Mouse (Mus musculus): ENCODE measurements around the gene Hist1h3g. TPM values are rescaled to one million over a fixed set of nuclear protein-coding genes. Genes with fewer than 3 reads are reported as not detected.
A peak's percentile ranks its signal among the peaks of the same experiment; 100 is the strongest.
"Not testable (repeated sequence)": the region's sequence is repeated elsewhere in the genome, so short reads cannot be mapped to it uniquely, and the experiment has no call there.

Gene Hist1h3g
- 3.7 and 4.8 TPM in 2 replicates for polyA plus RNA-seq (2014; fragmentation: Nextera tagmentation; extraction: Ambion mirVana)

DNA sequence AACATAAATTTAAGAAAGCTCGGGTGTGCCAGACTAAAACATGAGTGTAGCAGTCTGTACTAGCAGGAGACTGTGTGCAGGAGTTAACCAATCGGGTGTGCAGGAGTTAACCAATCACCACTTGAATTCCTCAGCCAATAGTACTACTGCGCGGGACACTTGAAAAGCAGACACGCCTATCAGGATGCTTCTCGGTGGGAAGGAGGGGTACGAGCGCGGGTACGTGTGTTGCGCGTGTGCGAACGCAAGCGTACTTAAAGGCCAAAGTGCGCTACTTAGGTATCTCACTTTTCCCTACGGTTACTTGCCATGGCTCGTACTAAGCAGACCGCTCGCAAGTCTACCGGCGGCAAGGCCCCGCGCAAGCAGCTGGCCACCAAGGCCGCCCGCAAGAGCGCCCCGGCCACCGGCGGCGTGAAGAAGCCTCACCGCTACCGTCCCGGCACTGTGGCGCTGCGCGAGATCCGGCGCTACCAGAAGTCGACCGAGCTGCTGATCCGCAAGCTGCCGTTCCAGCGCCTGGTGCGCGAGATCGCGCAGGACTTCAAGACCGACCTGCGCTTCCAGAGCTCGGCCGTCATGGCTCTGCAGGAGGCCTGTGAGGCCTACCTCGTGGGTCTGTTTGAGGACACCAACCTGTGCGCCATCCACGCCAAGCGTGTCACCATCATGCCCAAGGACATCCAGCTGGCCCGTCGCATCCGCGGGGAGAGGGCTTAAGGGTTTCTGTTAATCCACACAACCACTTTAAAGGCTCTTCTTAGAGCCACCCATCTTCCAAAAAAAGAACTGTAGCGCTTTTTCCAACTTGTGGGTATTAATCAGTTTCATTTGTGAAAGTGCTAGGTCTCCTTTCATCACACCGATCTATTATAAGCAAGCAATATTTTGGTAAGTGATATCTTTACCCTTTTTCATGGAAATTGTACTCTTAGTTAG lies at the start of gene Hist1h3g:
TSS of gene Hist1h3g (plus strand) at position 286 of the 939 bp plus-strand sequence.
- DNase-seq (ENCODE audit: low spot score) (peak; percentile 91), ATAC-seq (ENCODE audit: low FRiP score) (peak; percentile 92)
- Histone ChIP-seq H3K4me3 (ENCODE audit: low read depth, low read length) (peak within 1 kb of the TSS; percentile 43), H3K4me2 (replicated peaks; ENCODE audit: low read depth, low read length) (peak within 1 kb of the TSS; percentile 67), H3K27ac (ENCODE audit: low read depth, low read length) (peak within 1 kb of the TSS; percentile 82), H3K9ac (ENCODE audit: low read depth, low read length) (peak within 1 kb of the TSS; percentile 77)
- H3K27me3 ChIP-seq (ENCODE audit: control insufficient read depth, insufficient read depth, low read length); H3K4me1 ChIP-seq (replicated peaks; ENCODE audit: control insufficient read depth, insufficient read depth, low read length); H3K36me3 ChIP-seq (ENCODE audit: control insufficient read depth, insufficient read depth, low read length); H3K9me3 ChIP-seq (ENCODE audit: control insufficient read depth, low read length): not testable (repeated sequence)
- under 1% methylated on average over 51 of the region's 62 CpGs for WGBS

DNA sequence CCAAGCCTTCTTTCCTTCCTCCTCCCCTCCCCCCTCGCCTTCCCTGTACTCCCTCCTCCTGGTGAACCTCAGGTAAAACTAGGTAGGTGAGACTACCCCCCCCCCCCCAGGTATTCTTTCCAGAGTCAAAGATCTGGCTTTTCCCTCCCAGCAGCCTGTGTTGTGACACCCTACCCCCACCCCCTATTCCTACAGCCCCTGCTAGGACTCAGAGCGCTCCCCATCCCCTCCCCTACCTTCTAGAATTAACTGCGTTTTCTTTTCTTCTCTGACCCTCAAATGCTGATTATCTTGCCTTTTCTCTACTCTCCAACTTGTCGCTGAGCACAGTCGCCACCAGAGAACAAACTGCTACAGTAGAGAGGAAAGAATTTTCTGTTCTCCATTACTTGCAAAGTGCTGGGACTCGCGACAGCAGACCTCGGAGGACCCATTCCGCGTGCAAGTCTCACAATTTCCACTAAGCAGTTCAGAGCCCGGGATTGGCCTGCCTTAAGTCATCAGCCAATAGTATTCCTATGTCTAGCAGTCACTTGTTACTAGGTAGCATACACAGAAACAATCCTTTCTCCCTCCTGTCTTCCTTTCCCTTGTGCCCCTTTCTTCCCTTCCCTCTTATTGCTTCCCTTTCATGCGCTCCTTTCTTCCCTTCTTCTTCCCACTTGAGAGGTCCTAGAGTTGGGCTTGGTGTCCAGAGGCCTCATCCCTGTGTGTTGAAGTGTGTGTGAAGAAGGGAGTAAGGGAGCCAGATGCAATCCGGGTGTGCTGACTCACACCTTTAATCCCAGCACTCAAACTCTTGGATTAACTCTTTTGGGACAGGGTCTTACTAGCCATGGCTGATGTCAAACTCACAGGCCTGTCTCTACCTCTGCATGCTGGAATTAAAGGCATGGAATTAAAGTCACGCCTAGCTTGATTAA lies 46.6 kb upstream of the Hist1h3g start, which contains the start of gene Btn2a2:
TSS of gene Btn2a2 (minus strand) at position 458 of the 923 bp plus-strand sequence.
- 4% methylated on average over 13 of the region's 14 CpGs for WGBS

DNA sequence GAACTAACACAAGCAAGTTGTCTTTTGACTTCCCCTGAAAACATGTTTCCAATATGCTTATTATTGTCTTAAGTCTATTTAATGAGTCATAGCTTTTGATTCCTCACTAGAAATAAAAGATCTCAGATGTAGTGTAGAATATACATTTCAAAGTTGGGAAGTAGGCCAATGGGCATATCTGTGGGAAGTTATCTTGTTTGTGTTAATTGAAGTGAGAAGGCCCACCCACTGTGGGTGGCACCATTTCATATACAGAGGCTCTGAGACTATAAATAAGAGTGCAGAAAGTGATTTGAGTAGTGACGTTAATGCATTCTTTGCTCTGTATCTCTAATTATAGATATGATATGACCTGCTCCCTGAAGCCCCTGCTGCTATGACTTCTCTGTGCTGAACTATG lies 44.4 kb upstream of the Hist1h3g start:
- Histone ChIP-seq H3K9ac (ENCODE audit: low read depth, low read length) (no peak overlapping the region), H3K27me3 (ENCODE audit: control insufficient read depth, insufficient read depth, low read length) (no peaks in the 10 kb centered on the region), H3K4me2 (replicated peaks; ENCODE audit: low read depth, low read length) (no peak overlapping the region), H3K4me3 (ENCODE audit: low read depth, low read length) (no peak overlapping the region), H3K9me3 (ENCODE audit: control insufficient read depth, low read length) (no peaks in the 10 kb centered on the region), H3K4me1 (replicated peaks; ENCODE audit: control insufficient read depth, insufficient read depth, low read length) (no peaks in the 10 kb centered on the region), H3K27ac (ENCODE audit: low read depth, low read length) (no peak overlapping the region), H3K36me3 (ENCODE audit: control insufficient read depth, insufficient read depth, low read length) (no peaks in the 10 kb centered on the region)
- no peak for DNase-seq (ENCODE audit: low spot score)
- ATAC-seq (ENCODE audit: low FRiP score) = no peak
- WGBS = 64% methylated on average over 1 of the region's 1 CpGs

More for the DNA sequence above, 46.6 kb upstream of the Hist1h3g start, which contains the start of gene Btn2a2:
- Histone ChIP-seq H3K9ac (ENCODE audit: low read depth, low read length) (no peak within 1 kb of the TSS; the same call in 1 of the 2 replicates), H3K4me1 (replicated peaks; ENCODE audit: control insufficient read depth, insufficient read depth, low read length) (no peaks in the 10 kb centered on the region), H3K27me3 (ENCODE audit: control insufficient read depth, insufficient read depth, low read length) (no peaks in the 10 kb centered on the region), H3K9me3 (ENCODE audit: control insufficient read depth, low read length) (no peaks in the 10 kb centered on the region), H3K36me3 (ENCODE audit: control insufficient read depth, insufficient read depth, low read length) (no peaks in the 10 kb centered on the region), H3K27ac (ENCODE audit: low read depth, low read length) (no peak within 1 kb of the TSS), H3K4me3 (ENCODE audit: low read depth, low read length) (peak within 1 kb of the TSS; percentile 21; the same call in 1 of the 2 replicates), H3K4me2 (replicated peaks; ENCODE audit: low read depth, low read length) (peak within 1 kb of the TSS; percentile 42)
- DNase-seq (ENCODE audit: low spot score) (peak; percentile 70), ATAC-seq (ENCODE audit: low FRiP score) (peak; percentile 93)

DNA sequence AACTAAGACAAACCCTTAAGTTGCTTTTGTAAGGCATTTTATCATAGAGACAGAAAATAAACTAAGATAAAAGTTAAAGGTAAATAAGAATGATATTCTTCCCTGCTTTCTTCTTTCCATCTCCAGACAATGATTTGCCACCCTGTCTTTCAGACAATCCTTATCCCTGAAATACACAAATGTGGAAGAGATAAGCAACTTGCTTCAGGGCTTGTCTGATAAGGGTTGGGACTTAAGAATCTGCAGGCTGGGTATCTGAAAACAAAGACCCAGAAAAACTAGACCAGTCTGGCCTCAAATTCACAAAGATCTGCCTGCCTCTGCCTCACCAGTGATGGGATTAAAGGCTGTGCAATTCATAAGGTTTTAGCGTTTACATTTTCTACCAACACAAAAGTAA lies 44.0 kb upstream of the Hist1h3g start:
- Histone ChIP-seq H3K27ac (ENCODE audit: low read depth, low read length) (no peak overlapping the region), H3K9ac (ENCODE audit: low read depth, low read length) (no peak overlapping the region), H3K36me3 (ENCODE audit: control insufficient read depth, insufficient read depth, low read length) (no peaks in the 10 kb centered on the region), H3K9me3 (ENCODE audit: control insufficient read depth, low read length) (no peaks in the 10 kb centered on the region), H3K4me3 (ENCODE audit: low read depth, low read length) (no peak overlapping the region), H3K4me1 (replicated peaks; ENCODE audit: control insufficient read depth, insufficient read depth, low read length) (no peaks in the 10 kb centered on the region), H3K27me3 (ENCODE audit: control insufficient read depth, insufficient read depth, low read length) (no peaks in the 10 kb centered on the region), H3K4me2 (replicated peaks; ENCODE audit: low read depth, low read length) (no peak overlapping the region)
- WGBS = 13% methylated on average over 1 of the region's 1 CpGs
- no peak for DNase-seq (ENCODE audit: low spot score)
- no peak for ATAC-seq (ENCODE audit: low FRiP score)

DNA sequence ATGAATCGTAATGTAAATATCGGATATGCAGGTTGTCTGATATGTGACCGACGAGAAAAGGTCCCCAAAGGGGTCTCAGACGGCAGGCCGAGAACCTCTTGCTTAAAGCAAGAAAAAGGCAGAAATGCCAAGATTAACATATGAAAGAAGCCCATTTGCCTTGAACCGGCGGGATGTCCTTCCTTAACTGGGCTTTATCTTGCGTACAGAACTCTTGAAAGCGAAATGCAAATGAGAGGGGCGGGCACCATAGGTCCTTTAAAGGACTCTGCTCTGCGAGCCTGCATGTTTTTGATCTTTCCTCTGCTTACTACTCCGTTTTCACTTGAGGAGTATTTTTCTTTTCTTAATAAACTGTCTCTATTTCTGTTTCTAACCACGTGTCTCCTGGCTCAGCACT lies 43.2 kb upstream of the Hist1h3g start:
- Histone ChIP-seq H3K4me2 (replicated peaks; ENCODE audit: low read depth, low read length) (peak overlapping the region; percentile 39), H3K4me1 (replicated peaks; ENCODE audit: control insufficient read depth, insufficient read depth, low read length) (no peaks in the 10 kb centered on the region), H3K9me3 (ENCODE audit: control insufficient read depth, low read length) (no peaks in the 10 kb centered on the region), H3K9ac (ENCODE audit: low read depth, low read length) (0 out of 2 replicates have a peak overlapping the region, but pooled peaks have one; percentile 7), H3K27ac (ENCODE audit: low read depth, low read length) (no peak overlapping the region), H3K27me3 (ENCODE audit: control insufficient read depth, insufficient read depth, low read length) (no peaks in the 10 kb centered on the region), H3K4me3 (ENCODE audit: low read depth, low read length) (no peak overlapping the region; the same call in 1 of the 2 replicates), H3K36me3 (ENCODE audit: control insufficient read depth, insufficient read depth, low read length) (no peaks in the 10 kb centered on the region)
- WGBS = 3% methylated on average over 14 of the region's 14 CpGs
- peak; percentile 56 for DNase-seq (ENCODE audit: low spot score)
- peak; percentile 36; the same call in 1 of the 2 replicates for ATAC-seq (ENCODE audit: low FRiP score)

DNA sequence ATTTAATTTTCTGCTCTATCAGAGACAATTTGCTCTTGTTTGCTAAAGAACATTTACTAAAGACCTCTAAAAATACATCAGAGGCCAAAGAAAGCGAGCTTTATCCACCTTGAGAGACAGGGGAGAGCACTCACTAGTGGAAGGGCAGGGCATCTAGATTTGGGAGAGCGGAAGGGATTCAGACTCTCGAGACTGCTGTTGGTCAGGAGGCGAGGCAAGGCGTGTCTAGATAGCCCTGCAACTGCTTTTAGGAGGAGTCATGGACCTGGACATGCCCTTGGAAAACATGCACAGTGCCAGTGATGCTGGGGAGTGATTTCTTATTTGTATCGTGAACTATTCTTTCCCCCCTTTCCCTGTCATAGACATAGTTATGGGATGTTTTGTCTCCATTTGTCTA lies 39.7 kb upstream of the Hist1h3g start:
- no peak for ATAC-seq (ENCODE audit: low FRiP score)
- Histone ChIP-seq H3K9ac (ENCODE audit: low read depth, low read length) (no peak overlapping the region), H3K27me3 (ENCODE audit: control insufficient read depth, insufficient read depth, low read length) (0 out of 2 replicates have a peak, but pooled peaks cover 2% of the 10 kb centered on the region), H3K4me3 (ENCODE audit: low read depth, low read length) (no peak overlapping the region), H3K4me2 (replicated peaks; ENCODE audit: low read depth, low read length) (no peak overlapping the region), H3K9me3 (ENCODE audit: control insufficient read depth, low read length) (no peaks in the 10 kb centered on the region), H3K36me3 (ENCODE audit: control insufficient read depth, insufficient read depth, low read length) (no peaks in the 10 kb centered on the region), H3K27ac (ENCODE audit: low read depth, low read length) (no peak overlapping the region), H3K4me1 (replicated peaks; ENCODE audit: control insufficient read depth, insufficient read depth, low read length) (no peaks in the 10 kb centered on the region)
- DNase-seq (ENCODE audit: low spot score) = no peak
- WGBS = 83% methylated on average over 6 of the region's 6 CpGs

DNA sequence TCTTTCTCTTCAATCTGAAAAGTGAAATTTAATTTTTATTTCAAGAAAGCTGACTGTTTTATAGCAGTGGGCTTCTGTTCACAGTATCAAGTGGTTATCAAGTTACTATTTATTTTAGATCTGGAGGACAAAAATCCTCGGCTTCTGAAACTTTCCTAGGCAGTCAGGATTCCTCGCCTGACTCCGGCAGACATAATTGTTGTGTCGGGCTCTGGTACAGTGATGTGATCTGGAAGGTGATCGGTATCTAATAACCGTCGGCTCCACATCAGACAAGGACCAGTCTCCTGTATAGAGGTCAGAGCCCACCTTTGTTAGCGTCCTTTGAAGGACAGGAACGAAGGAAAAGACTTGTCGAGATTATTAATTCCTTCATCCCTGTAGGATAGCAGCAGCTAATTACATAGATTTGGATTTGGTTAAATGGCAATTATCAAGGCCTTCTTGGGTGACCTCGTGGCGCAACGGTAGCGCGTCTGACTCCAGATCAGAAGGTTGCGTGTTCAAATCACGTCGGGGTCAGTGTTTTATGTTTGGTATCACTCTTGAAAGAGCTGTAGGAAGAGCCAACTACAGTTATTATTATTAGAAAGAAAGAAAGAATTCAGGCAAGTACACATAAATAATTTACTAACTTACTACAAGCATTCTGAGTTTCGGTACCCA lies 37.4 kb upstream of the Hist1h3g start:
- H3K4me3 ChIP-seq (ENCODE audit: low read depth, low read length) = peak overlapping the region; percentile 14
- peak; percentile 72 for DNase-seq (ENCODE audit: low spot score)
- peak overlapping the region; percentile 29; the same call in 1 of the 2 replicates for H3K4me2 ChIP-seq (replicated peaks; ENCODE audit: low read depth, low read length)
- H3K9ac ChIP-seq (ENCODE audit: low read depth, low read length) = no peak overlapping the region
- H3K27me3 ChIP-seq (ENCODE audit: control insufficient read depth, insufficient read depth, low read length) = 0 out of 2 replicates have a peak, but pooled peaks cover 2% of the 10 kb centered on the region
- 1% methylated on average over 19 of the region's 19 CpGs for WGBS
- ATAC-seq (ENCODE audit: low FRiP score) = no peak
- no peaks in the 10 kb centered on the region for H3K36me3 ChIP-seq (ENCODE audit: control insufficient read depth, insufficient read depth, low read length)
- no peaks in the 10 kb centered on the region for H3K9me3 ChIP-seq (ENCODE audit: control insufficient read depth, low read length)
- H3K4me1 ChIP-seq (replicated peaks; ENCODE audit: control insufficient read depth, insufficient read depth, low read length) = no peaks in the 10 kb centered on the region
- H3K27ac ChIP-seq (ENCODE audit: low read depth, low read length) = no peak overlapping the region

DNA sequence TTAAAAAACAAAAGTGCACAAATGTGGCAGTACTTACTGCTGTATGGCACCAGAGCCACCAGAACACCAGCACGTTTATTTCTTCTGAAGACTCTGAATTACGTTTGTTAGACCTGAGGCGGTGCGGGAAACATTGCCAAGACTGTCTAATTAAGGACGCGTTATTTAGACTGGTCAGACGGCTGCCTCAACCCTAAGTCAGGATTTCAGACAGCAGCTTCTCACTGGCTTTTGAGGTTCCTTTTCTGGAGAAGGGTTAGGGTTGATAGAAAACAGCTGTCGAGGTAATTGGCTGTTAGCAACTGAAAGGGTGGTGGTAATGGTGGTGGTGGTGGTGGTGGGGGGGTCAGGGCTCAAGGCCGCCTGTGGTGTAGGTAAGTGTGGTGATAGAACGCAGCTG lies 36.6 kb upstream of the Hist1h3g start:
- no peak overlapping the region for H3K27ac ChIP-seq (ENCODE audit: low read depth, low read length)
- peak overlapping the region; percentile 29 for H3K4me2 ChIP-seq (replicated peaks; ENCODE audit: low read depth, low read length)
- no peaks in the 10 kb centered on the region for H3K9me3 ChIP-seq (ENCODE audit: control insufficient read depth, low read length)
- 0 out of 2 replicates have a peak, but pooled peaks cover 2% of the 10 kb centered on the region for H3K27me3 ChIP-seq (ENCODE audit: control insufficient read depth, insufficient read depth, low read length)
- DNase-seq (ENCODE audit: low spot score) (no peak), ATAC-seq (ENCODE audit: low FRiP score) (no peak)
- H3K9ac ChIP-seq (ENCODE audit: low read depth, low read length) = no peak overlapping the region
- H3K4me3 ChIP-seq (ENCODE audit: low read depth, low read length) = peak overlapping the region; percentile 14
- H3K4me1 ChIP-seq (replicated peaks; ENCODE audit: control insufficient read depth, insufficient read depth, low read length) = no peaks in the 10 kb centered on the region
- 5% methylated on average over 10 of the region's 10 CpGs for WGBS
- H3K36me3 ChIP-seq (ENCODE audit: control insufficient read depth, insufficient read depth, low read length) = no peaks in the 10 kb centered on the region
